Mouse (Mus musculus): ENCODE data around the gene Ndufc1.
A peak's percentile ranks its signal among the peaks of the same experiment; 100 is the strongest.
"Not testable (repeated sequence)": the region's sequence is repeated elsewhere in the genome, so short reads cannot be mapped to it uniquely, and the experiment has no call there.

Gene Ndufc1

GRCm38 (mm10) chr3:51395461-51396145 is 13.2 kb downstream of the Ndufc1 start:
- DNase-seq, result no peak

DNA sequence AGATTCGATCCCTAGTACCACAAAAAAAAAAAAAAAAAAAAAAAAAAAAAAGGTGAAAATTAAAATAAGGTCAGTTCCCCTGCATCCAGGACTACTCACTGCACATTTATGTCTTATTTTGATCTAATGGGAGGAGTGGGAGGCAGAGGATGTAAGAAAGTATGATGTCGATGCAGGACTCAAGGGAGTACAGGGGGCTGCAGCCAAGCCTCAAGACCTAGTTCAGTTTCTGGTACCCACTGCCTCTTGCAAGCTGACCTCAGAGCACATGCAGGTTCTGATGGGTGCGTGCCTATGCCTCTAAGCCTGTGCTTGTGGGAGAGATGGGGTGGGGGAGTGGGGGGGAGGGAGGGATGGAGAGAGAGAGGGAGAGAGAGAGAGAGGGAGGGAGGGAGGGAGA is 13.9 kb downstream of the Ndufc1 start:
- DNase-seq, result no peak

- no peak for DNase-seq
Observed at GRCm38 (mm10) chr3:51393651-51394050, 15.1 kb downstream of the Ndufc1 start.

DNA sequence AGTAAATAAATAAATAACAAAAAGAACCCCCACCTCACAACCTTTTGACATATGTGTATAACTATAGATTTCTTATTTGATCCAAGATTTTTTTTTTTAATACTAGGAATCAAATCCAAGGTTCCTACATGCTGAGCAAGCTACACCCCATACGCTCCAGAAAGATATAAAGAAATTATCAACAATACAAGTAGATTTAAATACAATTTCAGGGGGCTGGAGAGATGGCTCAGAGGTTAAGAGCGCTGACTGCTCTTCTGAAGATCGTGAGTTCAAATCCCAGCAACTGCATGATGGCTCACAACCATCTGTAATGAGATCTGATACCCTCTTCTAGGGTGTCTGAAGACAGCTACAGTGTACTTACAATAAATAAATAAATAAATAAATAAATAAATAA is 15.8 kb downstream of the Ndufc1 start:
- not testable (repeated sequence) for DNase-seq

DNA sequence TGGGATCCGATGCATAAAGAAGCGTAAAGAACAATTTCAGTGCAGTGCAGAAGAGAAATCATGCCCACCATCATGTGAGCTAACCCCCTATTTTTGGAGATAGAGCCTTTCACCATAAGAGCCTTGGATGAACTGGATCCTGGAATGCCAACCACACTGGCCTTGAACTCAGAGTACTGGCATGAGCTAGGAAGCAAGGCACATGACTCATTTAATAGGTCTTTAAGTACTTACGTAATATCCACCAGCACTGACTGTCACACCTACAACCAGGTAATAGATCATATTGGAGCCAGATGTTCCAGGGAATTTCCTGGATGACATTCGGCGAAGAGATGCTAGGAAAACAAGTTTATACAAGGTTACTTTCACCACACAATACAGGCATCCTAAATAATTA is 17.2 kb downstream of the Ndufc1 start:
- DNase-seq, result no peak

GRCm38 (mm10) chr3:51391095-51391494 is 17.7 kb downstream of the Ndufc1 start:
- DNase-seq, result no peak

GRCm38 (mm10) chr3:51388904-51389303 is 19.9 kb downstream of the Ndufc1 start:
- DNase-seq, result no peak

DNA sequence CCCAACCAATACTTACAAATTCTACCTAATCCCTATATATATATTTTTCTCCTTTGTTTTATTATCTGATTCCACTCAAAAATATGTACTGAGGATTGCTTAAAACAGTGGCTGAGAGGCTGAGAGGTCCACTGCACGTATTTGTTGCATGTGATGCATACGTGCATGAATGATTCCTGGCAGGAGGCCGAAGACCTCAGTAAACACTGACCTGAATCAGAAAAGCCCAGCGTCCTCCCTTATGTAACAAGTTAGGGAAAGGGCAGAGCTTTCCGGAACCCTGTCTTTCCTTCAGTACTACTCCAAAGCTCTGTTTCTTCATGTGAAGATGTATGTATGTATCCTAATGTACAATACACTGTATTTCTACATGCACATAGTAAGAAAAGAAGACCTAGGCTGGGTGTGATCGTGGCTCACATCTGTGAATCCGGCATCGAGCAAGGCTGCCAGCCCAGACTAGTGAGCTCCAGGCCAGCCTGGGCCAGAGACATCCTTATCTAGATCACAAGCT is 20.9 kb downstream of the Ndufc1 start:
- peak; percentile 79 for DNase-seq

DNA sequence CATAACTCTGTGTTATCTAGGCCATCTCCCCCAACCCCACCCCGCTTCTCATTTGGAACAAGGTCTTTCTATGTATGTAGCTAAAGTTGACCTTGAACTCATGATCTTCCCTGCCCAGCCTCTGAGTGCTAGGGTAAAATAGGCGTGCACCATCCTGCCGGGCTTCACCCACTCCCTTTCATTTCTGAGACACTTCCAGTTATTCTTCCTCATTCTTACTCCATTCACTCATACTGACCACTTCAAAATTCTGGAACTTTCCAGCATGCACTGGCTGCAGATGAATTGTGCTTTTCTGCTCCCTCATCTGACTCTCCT is 21.7 kb downstream of the Ndufc1 start:
- DNase-seq, result no peak

DNA sequence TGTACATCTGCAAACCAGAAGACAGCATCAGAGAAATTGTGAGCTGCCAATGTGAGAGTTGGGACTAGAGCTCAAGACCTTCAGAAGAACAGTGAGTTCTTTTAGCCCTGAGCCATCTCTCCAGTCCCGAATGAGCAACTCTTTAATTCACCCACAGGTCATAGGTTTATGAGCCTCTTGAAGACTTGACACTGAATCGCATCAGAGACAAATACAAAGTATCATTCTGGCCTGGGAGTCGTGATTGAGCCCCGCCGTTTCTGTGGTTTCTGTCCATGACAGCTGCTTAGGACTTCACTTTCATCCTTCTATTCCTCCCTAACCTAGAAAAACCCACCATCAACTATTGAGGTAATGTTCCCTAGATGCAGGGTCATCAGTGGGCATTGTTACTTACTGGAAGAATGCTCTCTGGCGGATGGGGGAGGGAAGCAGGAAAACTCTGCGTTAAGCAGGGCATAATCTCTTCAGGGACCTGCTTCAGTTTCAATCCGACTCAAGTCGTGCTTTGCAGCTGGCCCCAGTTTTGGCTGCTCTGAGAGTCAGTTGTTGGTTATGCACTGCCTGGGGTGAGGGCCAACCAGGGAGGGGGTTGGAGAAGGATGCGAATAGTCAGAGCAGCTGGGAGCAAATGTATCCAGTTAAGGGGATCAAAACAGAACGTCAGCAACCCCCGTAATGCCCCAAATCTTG is 22.2 kb downstream of the Ndufc1 start:
- no peak for DNase-seq

- no peak for DNase-seq
Observed at GRCm38 (mm10) chr3:51383409-51383808, 25.4 kb downstream of the Ndufc1 start.

DNA sequence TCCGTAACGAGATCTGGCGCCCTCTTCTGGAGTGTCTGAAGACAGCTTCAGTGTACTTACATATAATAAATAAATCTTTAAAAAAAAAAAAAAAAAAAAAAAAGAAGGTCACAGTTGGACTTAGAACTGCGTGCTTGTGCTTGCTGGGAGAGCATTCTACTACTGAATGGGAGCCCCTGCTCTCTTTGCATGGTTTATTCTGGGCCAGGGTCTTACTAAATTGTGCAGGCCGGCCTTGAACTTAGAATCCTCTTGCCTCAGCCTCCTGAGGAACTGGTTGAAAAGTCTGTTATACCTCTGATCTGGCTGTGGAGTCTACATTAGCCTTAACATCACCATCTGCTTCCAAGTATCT is 28.2 kb downstream of the Ndufc1 start:
- no peak for DNase-seq

DNA sequence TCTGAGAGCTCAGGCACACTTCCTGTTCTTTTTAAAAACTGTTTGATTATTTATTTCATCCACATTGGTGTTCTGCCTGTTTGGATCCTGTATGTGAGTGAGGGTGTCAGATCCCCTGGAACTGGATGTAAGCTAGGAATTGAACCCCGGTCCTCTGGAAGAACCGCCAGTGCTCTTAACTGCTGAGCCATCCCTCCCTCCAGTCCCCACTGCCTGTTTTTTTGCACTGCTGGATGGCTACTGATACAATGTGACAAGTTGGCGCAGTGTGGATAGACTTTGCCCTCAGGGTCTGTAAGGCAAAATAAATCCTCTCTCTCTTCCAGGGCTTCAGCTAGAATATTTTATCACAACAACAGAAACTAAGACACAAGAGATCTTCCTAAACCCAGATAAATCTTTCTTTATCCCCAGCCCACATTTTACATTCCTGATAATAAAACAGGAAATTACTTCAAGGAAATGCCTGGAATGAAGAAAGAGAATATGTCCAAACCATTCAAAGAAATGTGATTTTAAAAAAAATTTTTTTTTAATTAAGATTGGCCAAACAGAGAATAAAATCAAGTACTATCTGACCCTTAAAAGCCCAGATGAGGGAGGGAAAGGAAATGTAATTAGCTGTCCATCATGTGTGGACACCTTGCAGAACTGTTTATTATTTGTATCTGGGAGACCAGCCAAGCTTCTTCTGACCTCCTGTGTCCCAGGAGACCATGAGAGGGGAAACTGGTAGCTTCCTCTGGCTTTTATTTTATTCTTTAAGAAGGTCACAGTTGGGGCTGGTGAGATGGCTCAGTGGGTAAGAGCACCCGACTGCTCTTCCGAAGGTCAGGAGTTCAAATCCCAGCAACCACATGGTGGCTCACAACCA is 28.8 kb downstream of the Ndufc1 start:
- DNase-seq, result peak; percentile 72

GRCm38 (mm10) chr3:51378665-51378946 is 30.2 kb downstream of the Ndufc1 start:
- no peak for DNase-seq

DNA sequence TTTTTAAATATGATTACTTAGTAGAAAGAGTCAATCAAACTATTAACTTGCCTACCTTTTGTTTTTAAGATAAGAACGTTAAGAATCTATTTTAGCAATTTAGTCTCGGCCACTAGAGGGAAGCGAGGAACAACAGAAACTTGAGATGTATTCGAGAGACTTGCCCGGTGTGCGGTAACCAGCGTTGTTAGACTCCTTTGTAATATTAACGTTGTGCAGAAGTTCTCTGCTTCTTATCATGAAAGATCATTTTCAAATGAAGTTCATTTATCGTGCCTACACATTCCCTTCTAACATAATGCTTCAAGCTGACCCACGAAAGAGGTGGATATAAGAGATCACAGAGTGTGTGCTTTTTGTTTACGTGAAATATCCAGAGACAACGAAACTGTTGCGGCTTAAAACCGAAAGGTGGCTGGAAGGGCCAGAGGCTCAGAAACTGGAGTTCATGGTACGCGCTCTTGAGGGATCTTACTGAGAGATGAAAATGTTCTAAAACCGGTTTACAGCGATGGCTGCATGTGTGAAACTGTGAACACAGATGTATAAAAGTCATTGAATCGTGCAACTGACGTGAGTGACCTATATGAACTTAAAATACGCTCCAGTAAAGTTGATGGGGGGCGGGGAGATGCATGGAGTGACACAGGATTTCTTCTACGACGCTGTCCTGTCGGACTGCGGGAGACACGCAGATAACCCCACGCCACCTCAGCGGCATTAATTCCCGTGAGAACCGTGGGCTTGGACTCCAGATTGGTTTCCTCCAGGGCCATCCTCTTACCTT is 30.7 kb downstream of the Ndufc1 start:
- peak; percentile 66 for DNase-seq

DNA sequence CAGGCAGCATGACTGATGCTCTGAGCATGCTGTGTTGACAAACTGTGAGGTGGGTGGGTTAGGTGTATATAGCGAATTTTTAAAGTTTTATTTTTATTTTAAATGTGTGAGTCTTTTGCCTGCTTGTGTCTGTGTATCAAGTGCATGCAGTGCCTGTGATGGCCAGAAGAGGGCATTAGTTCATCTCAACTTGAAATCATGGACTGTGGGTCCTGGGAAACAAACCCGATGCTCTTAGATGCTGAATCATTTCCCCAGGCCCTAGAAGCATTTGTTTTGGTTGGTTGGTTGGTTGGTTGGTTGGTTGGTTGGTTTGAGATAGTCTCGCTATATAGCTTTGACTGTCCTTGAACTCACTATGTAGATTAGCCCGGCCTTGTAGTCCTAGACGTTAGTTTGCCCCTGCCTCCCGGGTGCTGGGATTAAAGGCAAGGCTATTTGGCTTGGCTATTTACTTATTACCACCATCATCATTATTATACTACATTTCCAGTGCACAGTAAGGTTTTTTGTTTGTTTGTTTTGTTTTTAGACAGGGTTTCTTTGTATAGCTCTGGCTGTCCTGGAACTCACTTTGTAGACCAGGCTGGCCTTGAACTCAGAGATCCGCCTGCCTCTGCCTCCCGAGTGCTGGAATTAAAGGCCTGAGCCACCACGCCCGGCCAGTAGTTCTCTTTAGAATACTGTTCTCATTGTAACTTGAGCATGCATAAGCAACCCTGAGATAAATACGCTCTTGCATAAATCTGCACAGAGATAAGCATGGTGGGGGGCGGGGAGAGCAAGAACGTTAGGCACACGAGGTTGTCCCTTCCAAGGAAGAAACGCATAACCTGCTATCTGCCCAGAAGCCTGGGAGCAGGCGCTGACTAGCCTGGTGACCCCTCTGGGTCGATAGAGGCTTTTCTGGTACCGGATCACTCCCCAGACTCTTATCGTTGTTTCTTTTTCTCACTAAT is 33.2 kb downstream of the Ndufc1 start:
- peak; percentile 77 for DNase-seq

- no peak for DNase-seq
Observed at GRCm38 (mm10) chr3:51373544-51373943, 35.2 kb downstream of the Ndufc1 start.

DNA sequence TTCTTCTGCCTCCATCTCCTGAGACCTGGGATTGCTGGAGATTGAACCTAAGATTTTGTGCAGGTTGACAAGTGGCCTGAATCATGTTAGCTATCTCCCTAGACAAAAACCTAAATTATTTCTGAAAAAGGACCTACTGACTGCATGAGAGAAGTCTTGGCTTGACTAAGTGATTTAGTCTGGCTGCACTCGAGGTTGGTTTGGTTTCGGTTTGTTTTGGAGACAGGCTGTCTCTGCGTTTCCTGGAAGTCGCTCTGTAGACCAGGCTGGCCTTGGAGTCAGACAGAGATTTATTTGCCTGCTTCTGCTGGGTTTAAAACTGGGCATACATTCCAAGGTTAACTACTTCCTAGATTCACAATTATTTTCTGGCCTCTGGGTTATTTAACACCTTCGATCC is 35.9 kb downstream of the Ndufc1 start:
- DNase-seq, result peak; percentile 44

- no peak for DNase-seq
Observed at GRCm38 (mm10) chr3:51371826-51372225, 37.0 kb downstream of the Ndufc1 start.

- no peak for DNase-seq
Observed at GRCm38 (mm10) chr3:51368011-51368410, 40.8 kb downstream of the Ndufc1 start.

- DNase-seq, result no peak
Observed at GRCm38 (mm10) chr3:51366926-51367325, 41.9 kb downstream of the Ndufc1 start.

GRCm38 (mm10) chr3:51365517-51365882 is 43.3 kb downstream of the Ndufc1 start:
- DNase-seq, result no peak

Measured in kidney, adult 9 months (tissue).